Mouse (Mus musculus) brain, embryonic 14.5 days (tissue): ENCODE measurements around the gene Rnf220. TPM values are rescaled to one million over a fixed set of nuclear protein-coding genes. Genes with fewer than 3 reads are reported as not detected.

Experiments used
- DNase-seq: peaks from one replicate; pipeline ENCODE4 v3.0.0-alpha.2; 2011; ENCODE audit warnings: low read depth
- CTCF ChIP-seq: fragments of 200-500 bp; IDR thresholded peaks from 2 replicates; pipeline ENCODE4 v1.5.1; 2012; ENCODE audit warnings: inconsistent platforms, mild to moderate bottlenecking, moderate library complexity, borderline replicate concordance; ENCODE audit not compliant: insufficient read depth, insufficient read length; ENCODE audit errors: extremely low read depth
- POLR2A ChIP-seq: fragments of 200-500 bp; IDR thresholded peaks from 2 replicates; pipeline ENCODE4 v1.6.1; 2012; ENCODE audit warnings: mild to moderate bottlenecking, inconsistent platforms, borderline replicate concordance; ENCODE audit not compliant: poor library complexity, insufficient read depth, insufficient read length, severe bottlenecking; ENCODE audit errors: extremely low read depth
- polyA plus RNA-seq: library from polyadenylated mRNA; depleted of rRNA; stranded (reverse); fragments of >200 nt; gene quantifications from 2 replicates; pipeline ENCODE4 v1.2.3, GENCODE M21; 2012

Rnf220 gene
- polyA plus RNA-seq, 1 experiment: 183 TPM

DNA sequence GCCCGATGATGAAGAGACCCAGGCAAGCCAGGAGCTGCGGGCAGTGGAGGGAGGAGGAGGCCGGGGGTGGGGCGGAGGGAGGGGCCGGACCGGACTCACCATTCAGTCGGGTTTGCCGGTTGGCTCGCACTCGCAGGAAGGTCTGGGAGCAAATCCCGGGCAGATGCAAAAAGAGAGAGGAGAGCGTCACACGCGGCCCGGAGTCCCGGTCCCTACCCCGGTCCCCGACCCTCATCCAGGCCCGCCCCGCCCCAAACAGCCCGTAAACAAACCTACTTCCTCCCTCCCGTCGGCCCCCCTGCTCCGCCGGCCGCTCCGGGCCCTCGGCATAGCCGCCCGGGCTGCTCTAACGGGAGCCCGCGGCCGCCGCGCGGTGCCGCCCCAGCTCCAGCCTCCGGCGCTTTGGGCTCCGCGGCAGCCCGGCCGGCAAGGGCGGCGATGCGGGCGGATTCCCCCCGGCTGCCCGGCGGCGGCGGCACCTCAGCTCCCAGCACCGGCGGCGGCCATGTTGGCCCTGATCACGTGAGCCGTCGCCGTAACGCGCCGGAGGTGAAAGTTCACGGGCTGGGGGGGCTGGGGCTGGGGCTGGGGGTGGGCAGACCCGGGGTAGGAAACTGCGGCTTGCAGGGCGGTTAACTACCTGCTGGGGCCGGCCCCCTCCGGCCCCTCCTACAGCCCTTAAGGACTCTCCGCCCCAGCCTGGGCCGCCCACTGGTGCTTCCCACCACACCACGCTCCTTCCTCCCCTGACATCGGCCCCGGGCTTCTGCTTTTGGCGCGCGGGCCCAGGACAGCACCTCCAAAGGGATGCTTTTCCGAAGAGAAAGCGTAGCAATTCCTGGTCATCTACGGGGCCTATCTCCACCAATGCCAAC lies 207.7 kb downstream of the Rnf220 start:
- TF ChIP-seq CTCF: no peak
- peak; percentile 63; the same call in 1 of the 2 replicates for TF ChIP-seq POLR2A
- peak; percentile 88 for DNase-seq

DNA sequence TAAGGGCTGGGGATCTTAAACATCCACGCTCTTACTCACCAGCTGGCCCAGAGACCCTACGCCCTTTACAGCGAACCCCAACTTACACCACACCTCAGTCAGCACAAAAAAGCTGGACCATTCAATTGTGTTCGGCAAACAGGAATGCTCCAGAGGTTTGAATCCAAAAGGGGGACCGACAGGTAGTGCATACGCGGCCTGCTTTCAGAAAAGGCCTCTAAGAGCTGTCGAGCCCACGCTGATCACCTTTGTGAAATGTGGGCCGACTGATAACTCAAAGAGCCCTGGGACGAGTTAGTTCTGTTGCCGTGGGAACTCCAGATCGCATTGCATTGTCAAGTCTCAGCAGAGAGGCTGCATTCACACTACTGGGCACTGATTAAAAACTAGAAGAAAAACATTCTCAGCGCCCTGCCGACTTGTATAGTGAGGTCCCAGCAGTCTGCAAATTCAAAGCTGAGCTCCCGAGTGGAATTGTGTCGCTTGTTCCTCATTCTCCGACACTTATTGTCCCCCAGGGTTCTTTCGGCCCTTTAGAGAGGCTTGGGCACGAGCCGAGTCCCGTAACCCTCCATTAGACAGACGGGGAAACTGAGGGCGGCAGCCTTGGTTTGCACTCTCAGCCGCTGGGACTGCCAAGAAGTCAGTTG lies 208.4 kb downstream of the Rnf220 start:
- TF ChIP-seq CTCF (no peak), POLR2A (no peak)
- DNase-seq: peak; percentile 82

DNA sequence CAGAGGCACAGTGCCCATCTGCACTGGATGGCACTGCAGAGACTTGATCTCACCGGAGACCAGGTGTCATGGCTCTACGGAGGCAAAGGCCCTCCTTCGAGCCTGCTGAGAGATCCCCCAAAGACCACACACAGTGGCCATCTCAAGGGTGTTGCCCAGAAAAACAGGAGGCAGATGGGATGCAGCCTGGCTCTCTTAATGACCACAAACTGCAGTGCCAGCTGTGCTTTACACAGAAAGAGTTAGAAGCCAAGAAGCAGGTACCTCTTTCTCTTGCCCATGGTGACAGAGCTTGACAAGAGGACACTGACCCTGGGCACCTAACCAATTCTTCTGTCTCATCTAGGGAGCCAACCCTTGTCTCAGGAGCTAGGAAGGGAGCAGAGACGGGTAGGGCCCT lies 212.5 kb downstream of the Rnf220 start:
- DNase-seq: no peak
- TF ChIP-seq POLR2A (no peak), CTCF (no peak)

DNA sequence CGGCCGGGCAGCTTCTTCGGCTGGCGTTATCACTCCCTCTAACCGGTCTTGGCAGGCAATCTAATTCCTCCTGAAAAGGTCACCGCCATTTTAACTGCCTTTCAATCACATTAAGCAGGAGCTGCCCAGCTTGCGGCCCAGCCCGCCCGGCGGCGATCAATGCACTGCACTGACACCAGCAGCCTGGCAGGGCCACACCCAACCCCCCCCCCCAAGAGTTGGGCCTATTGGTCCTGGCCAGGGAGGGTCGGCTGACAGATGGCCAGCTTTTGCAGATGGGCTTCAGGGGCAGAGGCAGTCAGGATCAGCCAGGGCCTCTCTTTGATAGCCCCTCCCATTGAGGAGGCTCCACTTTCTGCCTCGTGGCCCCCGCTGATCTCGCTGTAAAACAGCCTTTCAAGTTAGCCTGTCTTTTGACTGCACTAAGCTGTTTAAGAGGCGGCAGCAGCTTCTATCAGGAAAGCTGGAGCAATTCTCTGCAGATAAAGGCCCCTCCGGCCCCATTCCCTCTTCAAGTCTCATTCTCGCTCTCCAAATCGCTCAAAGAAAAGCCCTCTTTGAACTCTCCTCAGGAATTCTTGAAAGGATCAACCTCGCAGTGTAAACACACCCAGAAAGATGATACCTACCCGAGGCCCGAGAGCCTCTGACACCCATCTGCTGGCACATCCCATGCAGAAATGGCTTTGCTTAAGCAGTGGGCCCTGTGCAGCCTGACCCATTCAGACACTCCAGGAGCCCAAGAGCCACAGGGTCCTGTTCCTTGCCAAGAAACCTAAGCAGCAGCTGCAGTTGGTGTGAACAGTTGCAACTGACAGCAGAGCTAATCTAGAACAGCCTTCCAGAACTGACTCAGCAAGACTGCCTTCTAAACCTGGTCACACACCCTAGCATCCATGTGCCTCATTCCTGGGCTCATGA lies 213.3 kb downstream of the Rnf220 start:
- TF ChIP-seq POLR2A: no peak
- no peak for TF ChIP-seq CTCF
- DNase-seq: peak; percentile 85

DNA sequence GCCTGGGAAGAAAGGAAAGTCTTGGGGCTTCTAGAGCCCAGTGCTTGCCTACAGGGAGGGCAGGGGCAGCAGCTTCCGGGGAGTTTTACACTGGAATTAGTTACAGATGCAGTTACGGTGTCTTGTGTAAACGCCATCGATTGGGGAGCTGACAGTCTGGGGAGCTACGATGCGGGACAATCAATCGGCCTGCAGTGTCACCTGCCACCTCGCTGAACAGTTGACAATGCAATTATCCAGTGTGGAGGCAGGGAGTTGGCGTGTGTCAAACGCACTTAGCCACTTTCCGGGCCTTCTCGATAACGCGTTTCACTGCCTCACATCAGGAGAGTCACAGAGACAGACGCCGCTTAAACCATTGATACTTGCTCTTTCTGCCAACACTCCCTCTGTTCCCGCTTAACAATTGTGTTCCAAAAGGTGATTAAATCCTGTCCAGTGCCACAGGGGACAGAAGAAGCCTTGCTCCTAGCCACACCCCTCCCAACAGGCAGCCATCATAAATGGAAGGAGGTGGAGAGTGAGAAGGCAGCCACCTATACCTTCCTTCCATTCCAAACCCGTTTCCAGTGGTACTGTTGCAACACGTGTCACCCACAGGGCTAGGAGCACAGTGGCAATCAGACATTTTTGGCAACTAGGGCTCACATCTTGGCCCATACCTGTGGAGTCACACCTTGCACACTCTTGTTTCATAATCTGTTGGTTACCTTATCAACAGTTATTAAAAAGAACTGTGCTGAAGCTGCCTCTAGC lies 215.6 kb downstream of the Rnf220 start:
- no peak for TF ChIP-seq CTCF
- no peak for TF ChIP-seq POLR2A
- peak; percentile 51 for DNase-seq

DNA sequence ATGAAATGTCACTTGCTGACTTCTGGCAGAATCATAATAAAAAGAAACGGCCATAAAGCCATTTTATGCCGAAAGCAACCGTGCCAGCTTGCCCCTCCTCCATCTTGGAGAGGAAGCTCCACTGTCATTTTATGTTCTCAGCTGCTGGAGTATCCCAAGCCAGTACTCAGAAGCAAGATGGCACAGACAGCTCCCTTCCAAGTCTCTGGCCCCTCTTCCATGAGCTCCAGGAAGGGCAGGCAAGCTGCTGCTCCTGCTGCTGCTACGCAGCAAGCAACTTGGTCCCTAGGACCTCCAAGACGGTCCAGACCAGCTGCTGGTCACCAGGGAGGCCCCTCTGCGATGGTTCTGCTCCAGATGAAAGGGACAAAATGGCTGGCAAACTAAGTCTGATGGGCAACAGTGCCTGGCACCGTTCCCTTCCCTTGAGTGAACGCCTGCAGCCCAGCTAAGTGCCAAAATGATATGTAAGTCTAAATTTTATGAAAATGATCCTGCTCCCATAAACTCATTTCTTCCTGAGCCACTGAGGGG lies 216.4 kb downstream of the Rnf220 start:
- TF ChIP-seq POLR2A: no peak
- TF ChIP-seq CTCF: no peak

DNA sequence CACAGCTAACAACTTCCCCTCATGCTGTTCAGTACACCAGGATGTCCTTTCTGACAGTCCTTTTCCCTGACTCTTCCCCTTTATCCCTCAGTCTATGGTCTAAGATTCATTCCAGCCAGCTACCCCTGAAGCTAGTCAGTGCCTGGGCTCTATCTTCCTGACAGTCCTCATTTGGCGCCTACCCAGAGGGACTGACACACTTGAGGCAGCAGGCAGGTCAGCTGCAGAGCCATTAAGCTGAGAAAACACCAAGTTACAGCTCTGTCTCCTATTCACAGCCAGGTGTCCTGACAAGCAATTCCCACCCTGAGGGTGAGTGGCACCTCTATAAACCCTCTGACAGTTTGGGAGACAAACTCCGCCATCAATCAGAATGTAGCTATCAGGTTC lies 217.6 kb downstream of the Rnf220 start:
- no peak for DNase-seq
- TF ChIP-seq CTCF (no peak), POLR2A (no peak)

More for the DNA sequence above, 216.4 kb downstream of the Rnf220 start:
- no peak for DNase-seq

DNA sequence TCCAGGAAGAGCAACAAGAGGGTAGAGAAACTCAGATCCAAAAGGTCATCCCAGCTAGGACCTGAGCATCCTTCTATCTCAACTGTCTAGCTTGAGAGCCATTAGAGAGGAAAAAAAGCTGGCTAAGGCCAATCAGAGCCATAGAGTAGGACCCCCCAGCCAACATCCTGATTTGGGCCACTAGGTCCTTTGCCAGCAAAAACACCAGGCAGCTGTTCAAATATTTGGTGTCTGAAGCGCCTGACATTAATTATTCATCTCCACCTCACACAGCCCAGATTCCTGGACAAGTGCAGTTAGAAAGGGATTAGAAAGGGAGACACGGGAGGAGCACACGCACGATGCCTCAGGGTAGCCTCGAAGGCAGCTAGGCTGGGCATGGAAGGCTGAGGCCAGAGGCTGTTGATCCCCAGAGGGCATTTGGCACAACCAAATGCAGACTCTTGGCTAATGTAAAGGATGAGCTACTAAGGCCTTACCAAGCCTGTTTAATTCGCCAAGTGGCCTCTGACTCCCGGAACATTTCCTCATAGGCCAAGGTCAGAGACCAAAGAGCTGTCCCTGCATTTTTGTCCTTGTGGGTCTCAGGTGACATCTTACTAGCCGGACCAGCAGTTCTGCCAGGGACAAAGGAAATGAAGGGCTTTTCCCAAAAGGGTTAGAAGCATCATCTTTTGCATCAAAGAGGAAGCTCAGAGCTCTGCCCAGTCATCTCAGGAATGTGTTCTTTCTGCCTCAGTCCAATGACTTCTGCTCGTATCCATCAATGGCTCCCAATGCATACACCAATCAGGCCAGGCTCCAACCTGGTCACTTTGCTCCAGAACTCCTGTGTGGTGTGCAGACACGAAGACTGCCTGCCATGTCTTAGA lies 218.2 kb downstream of the Rnf220 start:
- DNase-seq: peak; percentile 32
- no peak for TF ChIP-seq POLR2A
- no peak for TF ChIP-seq CTCF

DNA sequence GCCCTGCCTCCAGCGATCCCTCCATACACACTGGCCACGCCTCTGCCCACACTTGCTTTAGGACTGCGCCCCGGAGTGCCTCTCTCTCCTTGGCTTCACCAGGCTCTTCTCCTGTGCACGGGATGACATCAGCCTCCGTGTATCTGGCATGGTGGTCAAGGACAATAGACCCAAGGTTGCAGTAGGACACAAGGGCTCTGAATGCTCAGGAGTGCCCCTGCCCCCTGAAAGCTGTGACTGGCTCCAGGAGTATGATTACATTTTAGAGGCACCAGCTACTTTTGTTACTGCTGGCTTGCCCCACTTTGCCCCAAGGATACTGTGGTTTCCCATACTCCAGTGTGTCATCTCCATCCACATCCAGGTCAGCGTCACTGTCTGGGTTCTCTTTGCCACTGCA lies 219.2 kb downstream of the Rnf220 start:
- DNase-seq: no peak

More for the DNA sequence above, 219.2 kb downstream of the Rnf220 start:
- TF ChIP-seq CTCF: no peak
- no peak for TF ChIP-seq POLR2A
